Mouse (Mus musculus): ENCODE measurements around the gene Ece1.

- TF ChIP-seq CTCF (IDR thresholded peaks at IDR 0.05; ENCODE audit: low read depth) (no peak), EP300 (optimal IDR thresholded peaks at IDR 0.05) (no peak)
Measured at GRCm38 (mm10) chr4:137896612-137897297, 34.7 kb downstream of the Ece1 start.

Data from stomach, postnatal 0 days (tissue).